Mouse (Mus musculus) liver, postnatal 0 days (tissue): ENCODE measurements around the gene Cldn14.

Source experiments
- CTCF ChIP-seq: sonication (generic); IDR thresholded peaks from 2 replicates; pipeline ENCODE4 v1.5.1; 2016; ENCODE audit warnings: antibody characterized with exemption, low read depth
- EP300 ChIP-seq: IDR thresholded peaks from 2 replicates; pipeline ENCODE4 v1.6.1; 2016; ENCODE audit warnings: antibody characterized with exemption, low read depth, mild to moderate bottlenecking

GRCm38 (mm10) chr16:94037280-94037679 lies 28.6 kb upstream of the Cldn14 start:
- TF ChIP-seq CTCF, result no peak
- no peak for TF ChIP-seq EP300
